Mouse (Mus musculus): ENCODE data around the gene Mmp2.

Mmp2 gene

DNA sequence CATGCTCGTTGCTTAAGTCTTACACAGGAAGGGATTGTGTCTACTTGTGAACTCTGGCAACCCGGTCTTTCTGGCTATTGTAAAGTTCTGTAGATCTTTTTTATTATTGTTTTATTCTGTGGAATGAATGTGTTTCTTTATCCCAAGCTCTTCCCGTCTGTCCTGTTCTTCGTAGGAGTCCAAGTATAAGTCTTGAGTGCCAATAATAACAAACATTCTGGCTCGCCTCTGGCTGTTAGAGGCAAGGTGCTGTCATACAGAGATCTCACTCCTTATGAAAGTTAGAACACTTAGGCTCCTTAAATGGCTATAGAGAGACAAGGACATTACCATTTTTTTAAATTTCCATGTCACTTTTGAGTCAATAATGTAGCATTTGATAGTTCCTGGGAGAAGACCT is 69.5 kb downstream of the Mmp2 start:
- no peak for DNase-seq

DNA sequence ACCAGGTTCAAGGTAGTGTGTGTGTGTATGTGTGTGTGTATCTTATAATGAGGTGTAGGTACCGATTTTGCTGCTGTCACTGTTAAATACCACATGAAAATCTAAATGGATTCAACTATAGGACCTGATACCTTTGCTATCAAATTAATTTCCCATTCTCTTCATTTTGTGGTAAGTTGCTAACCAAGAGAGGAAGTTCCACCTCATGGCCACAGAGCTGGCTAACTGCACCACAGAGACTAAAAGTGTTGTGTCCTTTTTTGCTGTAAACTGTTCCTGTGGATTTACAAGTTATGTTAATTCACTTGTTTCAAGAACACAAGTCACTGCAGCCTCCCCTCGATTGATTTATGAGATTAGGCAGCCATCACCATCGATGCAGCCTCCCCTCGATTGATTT is 70.7 kb downstream of the Mmp2 start:
- DNase-seq = no peak

DNA sequence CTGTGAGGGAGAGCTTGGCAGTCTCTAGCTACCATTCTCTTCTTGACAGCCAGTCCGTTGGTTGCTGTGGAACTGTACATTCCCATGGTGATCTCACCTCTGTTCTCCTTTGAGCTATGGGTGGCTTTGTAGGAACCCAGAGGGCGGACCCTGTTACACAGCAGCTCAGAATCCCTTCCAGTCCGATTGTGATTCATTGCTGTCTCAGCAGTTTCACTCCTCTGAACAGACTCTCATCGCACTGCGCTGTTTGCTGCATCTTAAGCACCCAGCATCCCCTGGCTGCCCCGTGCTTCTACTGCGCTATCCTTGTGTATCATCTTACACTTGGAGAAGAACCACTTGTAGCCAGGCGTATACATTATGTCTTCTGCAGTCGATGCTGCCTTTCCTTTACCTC is 72.5 kb downstream of the Mmp2 start:
- DNase-seq = no peak

DNA sequence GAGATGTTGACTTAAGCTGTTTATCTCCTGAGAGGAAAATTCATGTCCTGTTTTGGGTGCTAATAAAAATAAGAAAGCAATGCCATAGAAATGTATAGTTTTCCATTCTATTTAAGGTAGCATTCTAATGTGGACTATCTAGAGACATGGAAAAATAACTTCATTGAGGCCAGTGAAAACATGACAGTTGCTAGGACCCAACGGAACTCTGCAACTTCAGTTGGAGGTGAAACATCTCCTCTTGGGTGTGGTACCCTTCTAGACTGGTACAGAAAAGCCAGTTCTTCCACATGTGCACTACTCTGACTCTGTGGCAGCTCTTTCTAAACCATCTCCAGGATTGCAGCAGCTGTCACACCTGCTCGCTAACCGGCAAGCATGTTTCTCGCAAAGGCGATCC is 74.0 kb downstream of the Mmp2 start, which contains the start of gene Capns2:
TSS of gene Capns2 (plus strand) at position 301 of the 400 bp plus-strand sequence.
- DNase-seq = no peak

DNA sequence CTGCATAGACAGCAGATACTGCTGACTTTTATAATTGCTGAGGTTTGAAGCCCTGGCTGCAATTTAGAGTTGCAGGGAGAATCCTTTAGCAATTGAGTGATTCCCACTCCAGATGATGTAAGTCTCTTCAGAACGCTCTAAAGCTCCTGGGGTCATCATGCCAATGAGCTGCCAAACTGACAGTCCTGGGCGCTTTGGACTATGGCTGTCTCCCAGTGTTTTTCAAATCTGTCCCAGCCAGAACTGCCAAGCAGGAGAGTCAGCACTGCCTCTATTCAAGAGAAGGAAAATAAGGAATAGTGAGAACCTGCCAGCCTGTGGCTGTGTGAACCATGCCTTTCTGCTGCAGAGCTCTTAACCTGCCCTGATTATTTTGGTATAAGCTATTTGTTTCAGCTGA is 75.9 kb downstream of the Mmp2 start:
- no peak for DNase-seq
